Mouse (Mus musculus): ENCODE results near the gene Tmem171. TPM values are rescaled to one million over a fixed set of nuclear protein-coding genes. Genes with fewer than 3 reads are reported as not detected.

Tmem171 gene
- polyA plus RNA-seq (2012; rRNA removed) = 0.09 and 0.24 TPM in 2 replicates

DNA sequence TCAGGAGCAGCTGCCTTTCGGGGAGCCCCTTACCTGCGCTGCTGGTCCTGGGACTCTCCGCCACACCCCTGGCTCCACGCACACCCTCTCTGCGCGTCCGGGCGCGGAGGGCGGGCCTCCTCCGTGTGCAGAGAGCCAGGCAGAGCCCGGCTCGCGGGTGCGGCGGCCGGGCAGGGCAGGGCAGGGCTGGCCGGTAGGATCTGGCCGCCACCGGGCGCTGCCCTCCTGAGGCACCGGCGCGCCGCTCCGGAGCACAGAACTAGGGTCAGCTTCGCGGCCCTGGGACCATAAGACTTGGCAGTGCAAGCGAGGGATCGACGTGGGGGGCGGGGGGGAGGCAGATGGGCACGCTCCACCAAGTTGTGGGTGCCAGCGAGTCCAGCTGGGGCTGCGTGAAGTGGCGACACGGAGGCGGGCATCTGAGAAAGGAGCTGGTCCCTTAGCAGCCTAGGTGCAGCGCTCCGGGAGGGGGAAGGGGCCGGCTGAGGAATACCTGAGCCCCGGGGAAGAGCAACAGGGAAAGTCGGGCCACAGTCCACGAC is at the start of gene Tmem171:
Tmem171 (minus strand) TSS at position 62 of the 542 bp plus-strand sequence.

DNA sequence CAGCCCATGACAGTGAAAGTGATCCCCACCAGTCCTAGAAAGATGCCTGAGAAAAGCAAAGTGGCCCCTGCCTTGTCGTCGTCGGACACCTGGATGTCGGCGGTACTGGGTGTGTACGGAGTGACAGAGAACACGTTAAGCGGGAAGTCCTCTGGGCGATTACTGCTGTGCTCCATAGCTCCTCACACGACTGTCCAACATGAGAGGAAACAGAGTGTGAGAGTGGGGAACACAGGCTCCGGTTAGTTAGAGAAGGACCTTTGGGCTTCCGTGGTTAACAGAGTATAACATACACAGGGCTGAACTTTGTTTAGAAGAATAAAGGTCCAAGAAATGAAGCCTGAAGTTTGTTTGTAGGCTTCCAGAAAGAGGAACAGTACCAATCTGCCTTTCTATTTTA is 57.5 kb downstream of the Tmem171 start, which contains the start of gene Tmem174:
Tmem174 (minus strand) TSS at position 266 of the 400 bp plus-strand sequence.

Other genes starting within 250 kb of the Tmem171 start
- 0.25 and 0.99 TPM in 2 replicates for gene Gm10320, start 202.8 kb downstream of the Tmem171 start, polyA plus RNA-seq (2012; rRNA removed)
- not detected in 2 replicates for gene Tmem174, start 57.4 kb downstream of the Tmem171 start, polyA plus RNA-seq (2012; rRNA removed)
- 28.7 and 30.6 TPM in 2 replicates for gene Fcho2, start 120.6 kb upstream of the Tmem171 start, polyA plus RNA-seq (2012; rRNA removed)
- 53.8 and 60.4 TPM in 2 replicates for gene Tnpo1, start 231.6 kb upstream of the Tmem171 start, polyA plus RNA-seq (2012; rRNA removed)